Mouse (Mus musculus) kidney, adult 18-20 months (tissue): Measurements from ENCODE around the gene Fam57b.
"Not testable (repeated sequence)": the region's sequence is repeated elsewhere in the genome, so short reads cannot be mapped to it uniquely, and the experiment has no call there.

Experiments used
- DNase-seq: peaks from one replicate; pipeline ENCODE4 v3.0.0; 2021

Fam57b gene

DNA sequence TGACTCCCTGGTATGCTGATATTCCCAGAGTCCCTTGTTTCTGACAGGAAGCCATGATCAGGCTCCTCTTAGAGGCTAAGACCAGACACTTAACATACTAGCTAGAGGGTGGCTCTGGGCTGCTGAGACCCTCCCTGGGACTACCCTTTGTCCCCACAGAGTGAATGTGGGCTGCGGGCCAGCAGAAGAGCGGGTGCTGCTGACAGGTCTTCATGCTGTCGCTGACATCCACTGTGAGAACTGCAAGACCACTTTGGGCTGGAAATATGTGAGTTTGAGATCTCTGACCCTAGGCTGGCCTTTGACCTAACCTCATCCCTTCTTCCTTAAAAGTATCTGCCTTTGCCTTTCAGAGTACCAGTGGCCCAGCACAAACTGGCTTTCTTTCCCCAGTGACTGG is 19.3 kb upstream of the Fam57b start:
- DNase-seq = no peak

DNA sequence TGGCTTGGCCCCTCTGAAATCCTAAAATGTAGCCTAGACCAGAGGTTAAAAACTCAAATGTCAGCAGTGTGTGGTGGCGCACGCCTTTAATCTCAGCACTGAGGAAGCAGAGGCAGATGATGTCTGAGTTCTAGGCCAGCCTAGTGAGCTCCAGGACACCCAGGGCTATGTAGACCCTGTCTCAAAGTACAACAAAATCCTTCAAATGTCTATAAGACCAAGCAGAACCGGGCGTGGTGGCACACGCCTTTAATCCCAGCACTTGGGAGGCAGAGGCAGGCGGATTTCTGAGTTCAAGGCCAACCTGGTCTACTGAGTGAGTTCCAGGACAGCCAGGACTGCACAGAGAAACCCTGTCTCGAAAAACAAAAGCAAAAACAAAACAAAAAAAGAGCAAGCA is 18.4 kb upstream of the Fam57b start:
- not testable (repeated sequence) for DNase-seq

DNA sequence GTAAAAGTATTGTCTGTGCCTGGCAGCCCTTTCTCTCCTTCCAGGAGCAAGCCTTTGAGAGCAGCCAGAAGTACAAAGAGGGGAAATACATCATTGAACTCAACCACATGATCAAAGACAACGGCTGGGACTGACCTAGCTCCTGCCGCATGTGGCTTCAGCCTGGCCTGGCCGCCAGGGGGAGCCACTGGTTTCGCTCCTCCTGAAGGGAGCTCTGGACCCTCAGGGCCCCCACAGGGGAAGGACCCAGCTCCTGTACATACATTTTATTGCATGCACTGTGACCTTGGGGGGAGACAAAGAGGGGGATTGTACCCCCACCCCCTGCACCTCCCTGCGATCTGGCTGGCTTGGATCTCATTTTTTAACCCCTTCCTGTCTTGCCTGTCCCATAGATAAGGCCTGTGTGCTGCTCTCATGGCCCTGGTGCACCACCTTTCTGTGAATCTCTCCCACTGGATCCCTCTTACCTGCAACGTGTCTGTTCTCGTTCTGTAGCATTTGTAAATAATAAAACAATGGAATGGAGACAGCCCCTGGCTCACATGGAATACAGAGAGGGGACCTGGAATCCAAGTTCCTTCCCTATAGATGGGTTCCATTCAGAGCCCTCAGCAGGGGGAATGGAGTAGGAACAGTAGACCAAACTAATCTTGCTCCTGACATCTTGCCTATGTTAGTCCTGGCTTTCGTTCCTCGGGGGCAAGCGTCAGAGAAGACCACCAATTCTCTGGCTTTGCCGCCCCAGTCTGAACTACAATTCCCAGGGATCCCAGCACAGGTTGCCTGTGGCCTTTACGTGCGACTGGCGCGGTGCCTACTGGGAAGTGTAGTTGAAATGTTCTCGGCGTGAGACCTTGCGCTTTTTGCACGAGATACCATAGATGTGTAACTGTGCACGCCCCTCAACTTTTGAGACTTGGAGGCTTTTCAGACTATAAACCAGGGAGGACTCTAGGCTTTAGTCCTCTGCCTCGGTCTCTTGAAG is 17.2 kb upstream of the Fam57b start:
- DNase-seq = peak; percentile 88

DNA sequence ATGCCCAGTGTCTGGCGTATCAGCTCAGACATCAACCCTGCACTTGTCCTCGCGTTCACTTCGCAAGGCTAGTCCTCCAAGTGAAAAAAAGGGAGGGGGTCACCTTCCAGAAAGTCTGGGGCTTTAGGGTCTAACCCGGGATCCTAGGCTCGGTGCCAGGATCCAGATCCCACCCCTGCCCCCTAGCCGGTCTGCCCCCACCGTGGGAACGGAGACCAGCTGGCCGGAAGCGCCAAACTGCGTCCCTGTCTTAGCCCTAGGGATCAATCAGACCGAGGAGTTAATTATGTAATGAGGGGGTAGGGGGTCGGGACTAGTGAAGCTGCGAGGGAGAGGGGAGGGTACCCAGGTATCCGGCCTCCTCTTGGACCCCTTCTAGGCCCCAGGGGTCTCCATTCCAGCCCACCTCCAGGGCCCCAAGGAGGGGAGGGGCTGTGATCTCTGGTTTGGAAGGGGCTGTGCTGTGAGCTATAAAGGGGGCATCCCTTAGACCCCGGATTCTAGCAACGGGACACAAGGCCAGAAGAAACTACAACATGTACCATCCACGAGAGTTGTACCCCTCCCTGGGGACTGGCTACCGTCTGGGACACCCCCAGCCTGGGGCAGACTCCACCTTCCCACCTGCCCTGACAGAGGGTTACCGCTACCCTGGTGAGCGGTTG is 16.4 kb upstream of the Fam57b start, which contains the start of gene Tbx6:
Gene Tbx6, plus strand, starts transcription at position 513 of the 665 bp plus-strand sequence.
- DNase-seq = no peak

DNA sequence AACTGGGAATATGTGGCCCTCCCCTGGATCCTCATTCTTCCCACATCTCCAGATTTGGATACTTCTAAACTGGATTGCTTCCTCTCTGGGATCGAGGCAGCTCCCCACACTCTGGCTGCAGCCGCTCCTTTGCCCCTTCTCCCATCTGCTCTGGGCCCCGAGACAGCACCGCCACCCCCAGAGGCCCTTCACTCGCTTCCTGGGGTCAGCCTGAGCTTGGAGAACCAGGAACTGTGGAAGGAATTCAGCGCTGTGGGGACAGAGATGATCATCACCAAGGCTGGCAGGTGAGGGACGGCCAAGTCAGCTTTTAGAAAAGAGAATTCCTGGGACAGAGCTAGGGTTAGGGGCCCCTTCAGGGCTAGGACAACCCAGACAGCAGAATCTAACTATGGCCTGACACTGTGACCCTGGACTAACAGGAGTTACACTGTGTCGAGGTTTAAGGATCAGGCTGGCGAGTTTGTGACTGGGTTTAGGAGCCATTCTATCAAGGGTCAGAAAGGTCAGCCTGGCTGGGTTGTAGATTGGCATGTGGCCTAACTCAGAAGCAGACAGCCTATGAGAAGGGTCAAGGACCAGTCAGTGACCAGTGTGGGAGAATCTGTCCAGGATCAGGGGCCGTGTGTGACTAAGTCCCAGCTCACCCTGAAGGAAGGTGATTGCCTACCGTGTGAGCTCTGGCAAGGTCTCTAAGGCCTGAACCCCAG is 15.7 kb upstream of the Fam57b start:
- DNase-seq = no peak

DNA sequence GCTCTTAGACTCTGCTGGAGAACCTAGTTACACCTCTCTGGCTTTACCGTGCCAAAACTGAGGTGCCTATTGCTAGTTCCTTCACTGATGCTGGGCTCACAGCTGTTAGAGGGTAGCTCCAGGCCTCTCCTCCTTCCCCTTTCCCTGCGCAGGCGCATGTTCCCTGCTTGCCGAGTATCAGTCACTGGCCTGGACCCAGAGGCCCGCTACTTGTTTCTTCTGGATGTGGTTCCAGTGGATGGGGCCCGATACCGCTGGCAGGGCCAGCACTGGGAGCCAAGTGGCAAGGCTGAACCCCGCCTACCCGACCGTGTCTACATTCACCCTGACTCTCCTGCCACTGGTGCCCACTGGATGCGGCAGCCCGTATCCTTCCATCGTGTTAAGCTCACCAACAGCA is 14.8 kb upstream of the Fam57b start:
- DNase-seq = no peak

DNA sequence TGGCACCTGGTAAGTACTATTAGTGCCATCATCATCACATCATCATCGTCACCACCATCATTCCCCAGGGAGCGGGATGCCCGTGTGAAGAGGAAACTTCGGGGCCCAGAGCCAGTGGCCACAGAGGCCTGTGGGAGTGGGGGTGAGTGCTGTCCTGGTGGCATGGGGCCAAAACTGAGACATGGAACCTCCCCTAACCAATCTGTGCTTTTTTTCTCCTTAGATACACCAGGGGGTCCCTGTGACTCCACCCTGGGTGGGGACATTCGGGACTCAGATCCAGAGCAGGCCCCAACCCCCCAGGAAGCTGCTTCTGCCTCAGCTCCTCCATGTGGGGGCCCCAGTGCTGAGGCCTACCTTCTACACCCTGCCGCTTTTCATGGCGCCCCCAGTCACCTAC is 13.0 kb upstream of the Fam57b start:
- no peak for DNase-seq

DNA sequence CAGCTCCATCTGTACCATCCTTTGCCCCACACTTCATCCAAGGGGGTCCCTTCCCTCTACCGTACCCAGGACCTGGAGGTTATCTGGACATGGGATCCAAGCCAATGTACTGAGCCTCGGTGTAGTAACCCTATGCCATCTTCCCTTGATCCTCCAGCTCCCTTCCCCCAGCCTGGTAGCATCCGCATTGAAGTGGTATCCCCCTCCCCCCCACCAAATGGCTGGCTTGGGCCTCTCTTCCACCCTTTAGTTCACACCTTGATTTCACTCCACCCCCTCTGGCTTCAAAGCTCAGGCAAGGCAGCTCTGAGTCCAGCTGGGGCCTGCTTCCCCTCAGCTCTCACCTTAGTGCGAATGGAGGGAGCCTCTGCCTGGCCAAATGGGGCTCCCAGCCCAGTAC is 12.4 kb upstream of the Fam57b start:
- no peak for DNase-seq

DNA sequence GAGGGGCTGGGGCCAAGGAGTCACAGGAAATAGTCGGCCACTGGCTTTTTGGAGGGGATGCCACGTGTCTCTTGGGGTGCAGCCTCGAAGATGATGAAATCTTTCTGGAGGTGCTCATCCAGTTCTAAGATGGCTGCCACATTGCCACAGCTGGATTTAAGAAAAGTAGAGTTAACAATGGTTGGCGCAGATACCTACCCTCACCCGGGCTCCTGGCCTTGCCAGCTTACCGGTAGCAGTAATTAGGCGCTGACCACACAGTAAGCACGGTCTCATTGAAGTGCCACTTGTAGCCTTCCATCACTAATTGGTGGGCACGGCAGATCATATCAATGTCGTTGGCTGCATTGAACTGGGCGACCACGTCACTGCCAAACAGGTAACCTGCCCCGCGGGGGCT is 11.3 kb upstream of the Fam57b start:
- DNase-seq = no peak

DNA sequence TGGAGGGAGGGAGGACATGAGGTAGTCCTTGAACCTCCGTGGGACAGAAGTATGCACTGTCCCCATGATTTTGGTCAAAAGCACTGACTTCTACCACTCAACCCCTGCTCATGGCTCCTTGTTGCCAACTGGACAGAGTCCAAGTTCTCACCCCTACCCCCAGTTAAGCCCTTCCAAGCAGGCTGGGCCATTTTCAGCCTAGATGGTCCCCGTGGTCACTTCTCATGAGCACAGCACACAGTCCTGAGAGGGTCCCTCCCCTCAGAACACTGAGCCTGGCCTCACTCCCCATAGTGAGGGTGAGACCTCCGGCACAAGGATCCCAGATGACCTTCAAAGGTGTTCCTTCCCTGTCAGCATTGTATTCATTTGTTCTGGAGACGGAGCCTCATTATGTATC is 8.3 kb upstream of the Fam57b start:
- DNase-seq = no peak

DNA sequence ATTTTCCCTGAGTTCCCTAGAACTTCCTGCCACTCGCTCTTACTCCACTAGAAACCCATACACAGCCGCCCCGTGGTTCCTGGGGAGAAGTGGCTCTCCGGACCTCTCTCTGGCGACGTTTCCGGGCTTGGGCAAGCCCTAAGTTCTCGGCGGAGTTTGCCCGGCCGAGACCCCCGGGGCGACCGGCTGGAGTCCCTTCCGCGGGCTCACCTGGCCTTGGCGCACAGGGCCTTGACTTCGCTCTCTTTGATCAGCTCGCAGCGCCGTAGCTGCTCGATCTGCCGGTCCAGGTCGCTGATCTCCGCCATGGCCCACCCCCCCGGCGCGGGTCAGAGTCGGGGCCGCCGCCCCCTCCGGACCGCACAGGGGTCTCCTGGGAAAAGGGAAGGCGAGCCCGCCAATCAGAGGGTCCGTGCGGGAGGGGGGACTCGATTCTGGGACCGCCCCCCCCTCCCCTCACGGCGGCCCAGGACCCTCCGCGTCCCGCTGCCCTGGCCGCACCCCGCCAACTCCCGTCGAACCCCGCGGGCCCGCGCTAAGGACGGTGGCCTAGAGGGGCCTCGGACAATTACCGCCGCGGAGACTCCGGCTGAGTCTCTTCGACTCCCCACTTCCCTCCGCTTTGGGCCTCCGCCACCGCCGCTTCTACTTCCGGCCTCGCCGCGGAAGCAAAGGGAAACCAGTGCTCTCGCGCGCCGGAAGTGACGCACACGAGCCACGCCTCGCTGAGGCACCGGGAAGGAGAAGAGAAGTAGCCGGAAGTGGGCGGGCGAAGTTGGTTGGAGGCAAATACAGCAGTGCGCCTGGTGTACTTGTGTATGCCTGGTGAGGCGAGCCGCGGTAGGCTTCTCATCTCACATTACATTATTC is 5.4 kb upstream of the Fam57b start, which contains the start of gene Ppp4c:
Gene Ppp4c, minus strand, starts transcription at position 646 of the 870 bp plus-strand sequence.
- peak; percentile 96 for DNase-seq

DNA sequence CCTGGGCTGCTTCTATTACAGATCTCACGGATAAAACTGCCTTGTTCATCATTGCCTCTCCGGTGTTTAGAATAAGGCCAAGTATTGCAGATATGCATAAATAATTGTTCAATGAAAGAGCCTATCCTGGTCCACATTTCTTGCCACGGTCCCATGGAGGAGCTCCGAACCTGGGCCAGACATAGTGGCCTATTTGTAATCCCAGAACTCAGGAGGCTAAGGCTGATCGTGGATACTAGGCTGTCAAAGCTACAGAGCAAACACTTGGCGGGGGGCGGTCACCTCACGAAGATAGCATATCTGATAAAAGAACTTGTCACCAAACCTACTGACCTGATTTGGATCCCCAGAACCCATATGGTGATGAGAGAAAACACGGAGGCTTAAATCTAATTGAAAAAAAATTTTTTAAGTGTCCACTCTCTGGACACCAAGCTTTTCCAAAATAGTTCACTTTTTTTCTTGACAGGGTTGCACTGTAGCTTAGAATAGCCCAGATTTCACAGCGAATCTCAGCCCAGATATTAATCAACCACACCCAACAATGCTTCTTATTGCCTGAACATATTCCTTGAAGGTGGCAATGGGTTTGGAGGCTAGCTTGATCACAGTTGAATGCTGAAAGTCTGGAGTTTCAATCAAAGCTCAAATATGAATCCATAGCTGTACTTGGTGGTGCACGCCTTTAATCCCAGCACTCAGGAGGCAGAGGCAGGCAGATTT is 4.6 kb upstream of the Fam57b start:
- DNase-seq = no peak

DNA sequence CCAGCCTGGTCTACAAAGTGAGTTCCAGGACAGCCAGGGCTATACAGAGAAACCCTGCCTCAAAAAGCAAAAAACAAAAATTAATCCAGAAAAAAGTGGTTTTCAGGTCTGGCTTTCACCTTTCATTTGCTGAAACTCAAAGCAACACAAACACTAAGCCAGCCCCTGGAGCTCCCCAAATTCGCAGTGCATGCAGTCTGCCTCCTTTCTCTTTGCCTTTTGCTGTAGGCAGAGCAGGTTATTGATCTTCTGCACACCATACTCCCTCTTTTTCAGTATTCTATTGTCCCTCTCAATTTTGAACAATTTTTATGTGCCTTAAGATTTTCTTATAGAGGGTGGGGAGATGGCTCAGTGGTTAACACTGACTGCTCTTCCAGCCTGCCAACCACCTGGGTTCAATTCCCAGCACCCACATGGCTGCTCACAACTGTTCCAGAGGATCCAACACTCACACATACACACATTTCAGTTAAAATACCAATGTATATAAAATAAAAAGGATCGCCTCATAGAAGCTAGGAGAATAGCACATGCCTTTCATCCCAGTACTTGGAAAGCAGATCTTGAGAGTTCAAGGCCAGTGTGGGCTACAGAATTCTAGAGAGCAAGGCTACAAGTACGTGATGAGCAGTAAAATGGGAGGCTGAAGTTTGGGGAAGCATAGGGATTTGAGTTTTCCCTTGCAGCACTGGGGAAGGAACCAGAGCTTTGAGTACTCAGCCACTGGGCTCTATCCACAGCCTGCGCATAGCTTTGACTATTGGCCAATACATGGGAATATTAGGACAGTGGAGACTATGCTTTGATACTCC is 3.8 kb upstream of the Fam57b start:
- no peak for DNase-seq

DNA sequence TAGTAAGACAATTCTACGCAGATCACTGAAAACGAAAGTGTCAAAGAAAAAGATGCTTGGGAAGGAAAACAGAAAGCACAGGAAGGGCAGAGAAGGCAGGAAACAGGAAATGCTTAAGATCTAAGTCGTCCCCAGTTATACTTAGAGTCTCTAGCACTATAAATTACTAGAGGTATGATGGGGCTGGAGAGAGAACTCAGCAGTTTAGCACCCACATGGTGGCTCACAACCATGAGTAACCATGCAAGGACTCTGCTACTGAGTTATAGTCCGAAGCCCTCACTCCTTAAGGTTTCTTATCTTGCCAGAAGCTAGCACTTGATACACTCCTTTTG is 3.2 kb upstream of the Fam57b start:
- no peak for DNase-seq

DNA sequence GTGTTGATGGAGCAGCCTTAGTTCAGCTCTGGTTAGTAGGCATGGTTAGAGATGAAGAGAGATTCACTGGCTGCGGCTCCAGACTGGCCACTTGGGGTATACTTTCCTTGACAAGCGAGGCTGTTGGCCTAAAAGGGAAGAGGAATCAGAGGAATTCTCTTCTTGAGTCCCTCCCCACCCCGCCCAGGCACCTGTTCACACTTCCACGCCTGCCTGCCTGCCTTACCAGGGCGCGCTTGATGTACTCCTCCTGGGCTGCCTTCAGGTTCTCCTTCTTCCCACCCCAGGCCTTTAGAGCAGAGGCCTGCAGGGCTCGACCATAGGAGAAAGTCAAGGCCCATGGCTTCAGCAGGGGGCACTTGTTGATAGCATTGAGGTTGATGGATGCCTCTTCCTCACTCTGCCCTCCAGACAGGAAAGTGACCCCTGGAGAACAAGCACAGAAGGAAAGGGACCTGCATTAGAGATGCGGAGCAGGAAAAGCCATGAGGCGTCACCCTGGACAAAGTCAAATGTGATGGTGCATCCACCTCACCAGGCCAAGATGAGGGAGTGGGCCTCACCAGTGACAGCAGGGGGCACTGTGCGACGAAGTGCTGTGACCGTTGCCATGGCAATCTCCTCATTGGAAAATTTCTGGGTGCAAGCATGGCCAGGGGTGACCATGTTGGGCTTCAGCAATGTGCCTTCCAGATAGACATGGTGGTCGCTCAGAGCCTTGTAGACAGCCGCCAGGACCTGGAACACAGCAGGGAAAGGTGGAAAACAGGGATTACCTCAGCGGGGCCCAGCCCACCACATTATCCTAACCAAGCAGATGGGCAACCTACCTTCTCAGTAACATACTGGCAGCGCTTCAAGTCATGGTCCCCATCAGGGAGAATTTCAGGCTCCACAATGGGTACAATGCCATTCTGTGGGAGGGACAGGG is 1.8 kb upstream of the Fam57b start:
- no peak for DNase-seq

DNA sequence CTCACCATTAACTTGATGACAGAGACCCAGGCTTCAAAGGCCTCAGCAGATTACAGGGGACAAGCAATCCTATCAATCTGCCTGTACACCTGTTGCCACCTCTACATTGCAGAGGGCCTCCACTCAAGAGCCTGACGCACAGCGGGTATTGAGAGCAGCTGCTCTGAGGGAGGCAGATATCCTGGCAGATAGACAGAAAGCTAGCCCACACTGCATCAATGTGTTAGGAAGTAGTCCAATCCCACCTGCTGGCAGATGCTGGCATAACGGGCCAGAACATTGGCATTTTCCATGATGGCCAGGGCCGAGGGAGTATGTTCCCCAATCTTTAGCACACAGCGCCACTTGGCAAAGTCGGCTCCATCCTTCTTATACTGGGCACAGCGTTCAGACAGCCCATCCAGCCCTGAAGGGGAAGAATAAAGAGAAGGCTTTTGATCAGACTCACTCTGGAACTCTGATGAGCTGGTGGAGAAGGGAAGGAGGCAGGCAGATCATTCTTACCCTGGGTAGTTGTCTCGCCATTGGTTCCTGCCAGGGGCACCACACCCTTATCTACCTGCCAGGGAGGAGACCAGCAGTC is 1.0 kb upstream of the Fam57b start:
- DNase-seq = no peak

DNA sequence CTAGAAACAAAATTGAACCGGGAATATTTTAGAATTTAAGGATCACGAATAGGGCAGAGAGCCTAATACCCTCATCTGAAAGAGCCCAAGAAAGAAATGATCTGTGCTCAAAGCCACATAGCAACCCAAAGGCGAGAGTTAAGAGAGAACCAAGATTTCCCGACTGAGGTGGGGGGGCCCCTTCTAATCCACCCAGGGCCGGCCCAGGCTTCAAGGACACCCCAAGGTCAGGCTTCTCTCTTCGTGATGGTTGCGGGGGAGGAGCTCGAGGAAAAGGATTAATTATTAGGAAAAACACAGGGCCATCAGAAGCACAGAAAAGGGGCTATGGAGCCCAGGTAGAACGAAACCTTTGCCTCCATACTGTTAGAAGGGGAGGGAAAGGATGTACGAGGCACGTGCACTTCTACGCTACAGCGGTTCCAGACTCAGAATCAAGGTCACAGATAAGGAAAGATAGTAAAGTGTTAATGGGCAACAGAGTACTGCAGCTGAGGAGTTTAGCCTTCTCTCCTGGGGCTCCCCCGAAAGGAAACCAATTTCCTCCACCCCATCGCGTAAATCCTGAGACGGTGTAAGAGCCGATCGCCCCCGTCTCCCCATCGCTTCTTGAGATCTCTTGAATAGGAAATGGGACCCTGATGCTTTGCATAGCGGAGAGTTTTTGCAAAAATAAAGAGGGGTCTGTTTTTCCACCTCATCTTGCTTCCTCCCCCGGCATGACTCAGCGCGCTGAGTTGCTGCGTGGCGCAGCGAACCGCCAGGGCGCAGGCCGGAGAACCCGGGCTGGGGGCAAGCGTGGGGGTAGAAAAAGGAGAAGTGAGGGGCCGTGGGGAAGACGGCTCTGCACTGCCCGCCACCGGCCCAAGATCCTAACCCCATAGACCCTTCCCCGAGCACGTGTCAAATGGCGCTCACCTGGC is 920 bp downstream of the Fam57b start:
- DNase-seq = peak; percentile 52

DNA sequence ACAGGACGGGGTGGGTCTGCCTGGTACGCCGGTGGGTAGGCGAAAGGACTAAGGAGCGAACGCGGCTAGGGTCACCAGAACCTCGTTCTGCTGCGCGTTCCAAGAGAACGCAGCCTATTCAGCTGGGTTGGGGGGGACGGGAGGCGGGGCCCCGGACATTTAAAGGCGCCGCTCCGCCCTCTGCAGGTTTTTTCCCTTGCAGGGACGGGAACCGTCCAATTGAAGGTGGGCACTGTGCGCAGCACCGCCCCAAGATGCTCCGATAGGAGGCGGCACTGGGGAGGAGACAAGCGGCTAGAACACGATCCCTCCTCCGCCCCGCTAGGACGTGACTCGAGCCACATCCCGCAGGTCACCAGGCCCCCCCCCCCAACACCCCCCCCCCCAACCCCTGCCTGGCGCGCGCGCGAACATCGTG is 1.6 kb downstream of the Fam57b start:
- DNase-seq = peak; percentile 96
